Mouse (Mus musculus): ENCODE measurements around the gene Zrsr1. TPM values are rescaled to one million over a fixed set of nuclear protein-coding genes. Genes with fewer than 3 reads are reported as not detected.

Gene Zrsr1
- polyA plus RNA-seq, 1 experiment from 2014 or later: 2.4 TPM

- Histone ChIP-seq H3K9me3 (no peaks in the 10 kb centered on the region), H3K4me3 (no peak overlapping the region), H3K27me3 (replicated peaks; ENCODE audit: low read depth, poor library complexity, severe bottlenecking) (no peaks in the 10 kb centered on the region), H3K36me3 (replicated peaks) (peaks cover 26% of the 10 kb centered on the region), H3K27ac (replicated peaks) (no peak overlapping the region), H3K4me1 (no peaks in the 10 kb centered on the region)
- 90% methylated on average over 7 of the region's 7 CpGs for WGBS
- no peak for DNase-seq (ENCODE audit: low spot score)
These were observed 19.1 kb upstream of the Zrsr1 start for GRCm38 (mm10) chr11:22952668-22953067.

DNA sequence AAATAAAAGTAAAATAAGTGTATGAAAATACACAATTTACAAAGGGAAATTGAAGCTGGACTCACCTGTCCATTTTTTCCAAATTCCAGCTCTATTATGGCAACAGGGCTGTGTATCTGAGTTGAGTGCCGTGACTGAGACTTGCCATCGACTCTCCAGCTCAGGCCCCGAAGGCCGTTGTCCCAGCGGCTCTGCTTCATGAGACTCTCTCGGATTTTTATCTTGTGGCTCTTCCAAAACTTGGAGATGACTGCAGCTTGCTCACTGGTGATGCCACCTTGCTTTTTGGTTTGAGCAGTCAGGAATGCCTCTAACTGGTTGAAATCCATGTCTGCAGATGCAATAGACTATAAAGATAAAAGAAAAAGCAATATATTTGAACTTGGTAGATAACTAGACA, 15.5 kb upstream of the Zrsr1 start:
- DNase-seq (ENCODE audit: low spot score): no peak
- 93% methylated on average over 6 of the region's 6 CpGs for WGBS
- H3K36me3 ChIP-seq (replicated peaks): peaks cover 20% of the 10 kb centered on the region
- no peaks in the 10 kb centered on the region for H3K9me3 ChIP-seq
- no peak overlapping the region for H3K4me3 ChIP-seq
- no peaks in the 10 kb centered on the region for H3K4me1 ChIP-seq
- H3K27ac ChIP-seq (replicated peaks): no peak overlapping the region
- H3K27me3 ChIP-seq (replicated peaks; ENCODE audit: low read depth, poor library complexity, severe bottlenecking): no peaks in the 10 kb centered on the region

GRCm38 (mm10) chr11:22956830-22957229, 15.0 kb upstream of the Zrsr1 start:
- WGBS: 67% methylated on average over 4 of the region's 4 CpGs

GRCm38 (mm10) chr11:22957791-22958374, 13.9 kb upstream of the Zrsr1 start:
- Histone ChIP-seq H3K36me3 (replicated peaks) (peaks cover 17% of the 10 kb centered on the region), H3K27ac (replicated peaks) (no peak overlapping the region), H3K27me3 (replicated peaks; ENCODE audit: low read depth, poor library complexity, severe bottlenecking) (no peaks in the 10 kb centered on the region), H3K4me1 (no peaks in the 10 kb centered on the region), H3K9me3 (no peaks in the 10 kb centered on the region), H3K4me3 (no peak overlapping the region)
- WGBS: 92% methylated on average over 4 of the region's 4 CpGs
- no peak for DNase-seq (ENCODE audit: low spot score)

More at GRCm38 (mm10) chr11:22956830-22957229, 15.0 kb upstream of the Zrsr1 start:
- H3K4me1 ChIP-seq: no peaks in the 10 kb centered on the region
- DNase-seq (ENCODE audit: low spot score): peak; percentile 46
- no peaks in the 10 kb centered on the region for H3K27me3 ChIP-seq (replicated peaks; ENCODE audit: low read depth, poor library complexity, severe bottlenecking)
- no peak overlapping the region for H3K4me3 ChIP-seq
- no peak overlapping the region for H3K27ac ChIP-seq (replicated peaks)
- H3K36me3 ChIP-seq (replicated peaks): peaks cover 18% of the 10 kb centered on the region
- no peaks in the 10 kb centered on the region for H3K9me3 ChIP-seq

GRCm38 (mm10) chr11:22962101-22962500, 9.7 kb upstream of the Zrsr1 start:
- peaks cover 6% of the 10 kb centered on the region for H3K9me3 ChIP-seq
- WGBS: 89% methylated on average over 1 of the region's 1 CpGs
- no peak for DNase-seq (ENCODE audit: low spot score)
- no peak overlapping the region for H3K4me3 ChIP-seq
- H3K27ac ChIP-seq (replicated peaks): no peak overlapping the region
- 0 out of 2 replicates have a peak, but pooled peaks cover 4% of the 10 kb centered on the region for H3K4me1 ChIP-seq
- peaks cover 9% of the 10 kb centered on the region for H3K36me3 ChIP-seq (replicated peaks)
- H3K27me3 ChIP-seq (replicated peaks; ENCODE audit: low read depth, poor library complexity, severe bottlenecking): no peaks in the 10 kb centered on the region

GRCm38 (mm10) chr11:22964401-22964800, 7.4 kb upstream of the Zrsr1 start:
- WGBS: 83% methylated on average over 4 of the region's 4 CpGs
- H3K27me3 ChIP-seq (replicated peaks; ENCODE audit: low read depth, poor library complexity, severe bottlenecking): no peaks in the 10 kb centered on the region

DNA sequence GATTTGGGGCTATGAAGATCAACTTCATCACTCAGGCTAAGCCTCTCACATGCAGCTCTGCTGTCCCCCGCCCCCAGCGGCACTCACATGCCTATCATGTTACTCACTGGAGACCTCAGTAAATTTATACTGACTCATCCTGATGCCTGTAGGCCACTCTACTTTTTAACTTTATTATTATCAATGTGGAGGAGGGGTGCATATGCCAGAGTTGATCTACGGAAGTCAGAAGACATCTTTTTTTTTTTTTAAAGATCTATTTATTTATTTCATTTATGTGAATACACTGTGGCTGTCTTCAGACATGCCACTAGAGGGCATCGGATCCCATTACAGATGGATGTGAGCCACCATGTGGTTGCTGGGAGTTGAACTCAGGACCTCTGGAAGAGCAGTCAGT, 6.3 kb upstream of the Zrsr1 start:
- WGBS: 73% methylated on average over 4 of the region's 4 CpGs
- no peaks in the 10 kb centered on the region for H3K27me3 ChIP-seq (replicated peaks; ENCODE audit: low read depth, poor library complexity, severe bottlenecking)
- no peak overlapping the region for H3K27ac ChIP-seq (replicated peaks)
- H3K4me1 ChIP-seq: 0 out of 2 replicates have a peak, but pooled peaks cover 4% of the 10 kb centered on the region
- no peak overlapping the region for H3K4me3 ChIP-seq
- DNase-seq (ENCODE audit: low spot score): peak; percentile 23
- H3K9me3 ChIP-seq: peaks cover 16% of the 10 kb centered on the region
- peaks cover 27% of the 10 kb centered on the region for H3K36me3 ChIP-seq (replicated peaks)

More at GRCm38 (mm10) chr11:22964401-22964800, 7.4 kb upstream of the Zrsr1 start:
- no peak overlapping the region for H3K27ac ChIP-seq (replicated peaks)
- no peak for DNase-seq (ENCODE audit: low spot score)
- no peak overlapping the region for H3K4me3 ChIP-seq
- peaks cover 24% of the 10 kb centered on the region for H3K36me3 ChIP-seq (replicated peaks)
- peaks cover 16% of the 10 kb centered on the region for H3K9me3 ChIP-seq
- H3K4me1 ChIP-seq: 0 out of 2 replicates have a peak, but pooled peaks cover 4% of the 10 kb centered on the region

GRCm38 (mm10) chr11:22969486-22969885, 2.3 kb upstream of the Zrsr1 start:
- Histone ChIP-seq H3K9me3 (peaks cover 52% of the 10 kb centered on the region), H3K4me3 (no peak overlapping the region), H3K27ac (replicated peaks) (no peak overlapping the region), H3K36me3 (replicated peaks) (peaks cover 62% of the 10 kb centered on the region), H3K27me3 (replicated peaks; ENCODE audit: low read depth, poor library complexity, severe bottlenecking) (no peaks in the 10 kb centered on the region), H3K4me1 (peaks cover 7% of the 10 kb centered on the region)
- WGBS: 67% methylated on average over 6 of the region's 6 CpGs
- DNase-seq (ENCODE audit: low spot score): no peak

DNA sequence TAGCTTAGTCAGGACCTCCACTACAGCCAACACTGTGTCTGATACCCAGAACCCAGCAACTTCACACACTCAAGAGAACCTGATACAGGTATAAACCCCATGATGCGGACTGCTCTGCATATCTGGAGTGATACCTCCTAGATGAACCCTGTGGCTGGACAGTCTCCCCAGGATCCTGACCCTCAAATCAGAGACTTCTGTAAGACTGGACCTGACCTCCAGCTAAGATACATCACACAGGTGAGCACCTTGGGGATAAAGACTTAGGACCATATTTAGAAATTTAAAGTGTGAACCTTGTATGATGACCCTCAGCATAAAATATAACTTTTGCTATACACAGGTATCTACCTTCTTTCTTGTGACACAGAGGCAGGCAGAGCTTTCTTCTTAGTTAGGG, 1.3 kb upstream of the Zrsr1 start:
- H3K36me3 ChIP-seq (replicated peaks): peaks cover 65% of the 10 kb centered on the region
- H3K9me3 ChIP-seq: peaks cover 52% of the 10 kb centered on the region
- H3K27ac ChIP-seq (replicated peaks): no peak overlapping the region
- no peak for DNase-seq (ENCODE audit: low spot score)
- 98% methylated on average over 1 of the region's 1 CpGs for WGBS
- H3K4me3 ChIP-seq: no peak overlapping the region
- no peaks in the 10 kb centered on the region for H3K27me3 ChIP-seq (replicated peaks; ENCODE audit: low read depth, poor library complexity, severe bottlenecking)
- peaks cover 12% of the 10 kb centered on the region for H3K4me1 ChIP-seq

DNA sequence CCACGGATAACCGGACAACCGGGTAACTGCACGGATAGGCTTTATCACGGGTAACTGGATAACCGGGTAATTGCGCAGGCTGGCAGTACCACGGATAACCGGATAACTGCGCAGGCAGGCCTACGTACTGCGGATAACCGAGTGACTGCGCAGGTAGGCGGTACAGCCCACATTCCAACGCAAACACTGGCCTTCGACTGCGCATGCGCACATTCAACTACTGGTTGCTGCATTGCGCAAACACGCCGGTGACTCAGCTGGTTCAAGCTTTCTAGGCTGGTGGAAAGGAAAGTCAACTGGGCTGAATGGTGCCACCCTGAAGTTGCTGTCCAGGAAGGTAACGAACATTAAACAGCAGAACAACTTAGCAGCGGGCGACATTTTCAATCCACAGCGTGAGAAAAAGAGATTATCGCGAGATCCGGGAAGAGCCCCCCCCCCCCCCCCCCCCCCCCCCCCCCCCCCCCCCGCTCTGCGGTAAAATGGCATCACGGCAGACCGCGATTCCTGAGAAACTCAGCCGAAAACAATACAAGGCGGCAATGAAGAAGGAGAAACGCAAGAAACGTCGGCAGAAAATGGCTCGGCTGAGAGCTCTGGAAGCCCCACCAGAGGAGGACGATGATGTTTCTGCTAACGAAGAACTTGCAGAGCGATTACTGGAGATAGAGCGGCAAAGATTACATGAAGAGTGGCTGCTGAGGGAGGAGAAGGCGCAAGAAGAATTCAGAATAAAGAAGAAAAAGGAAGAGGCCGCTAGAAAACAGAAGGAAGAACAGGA, 1.1 kb downstream of the Zrsr1 start:
- Histone ChIP-seq H3K36me3 (replicated peaks) (peaks cover 68% of the 10 kb centered on the region), H3K4me1 (peaks cover 18% of the 10 kb centered on the region), H3K4me3 (peak overlapping the region; percentile 65), H3K27me3 (replicated peaks; ENCODE audit: low read depth, poor library complexity, severe bottlenecking) (no peaks in the 10 kb centered on the region), H3K9me3 (peaks cover 39% of the 10 kb centered on the region), H3K27ac (replicated peaks) (peak overlapping the region; percentile 82)
- peak; percentile 77 for DNase-seq (ENCODE audit: low spot score)
- WGBS: 42% methylated on average over 45 of the region's 46 CpGs

DNA sequence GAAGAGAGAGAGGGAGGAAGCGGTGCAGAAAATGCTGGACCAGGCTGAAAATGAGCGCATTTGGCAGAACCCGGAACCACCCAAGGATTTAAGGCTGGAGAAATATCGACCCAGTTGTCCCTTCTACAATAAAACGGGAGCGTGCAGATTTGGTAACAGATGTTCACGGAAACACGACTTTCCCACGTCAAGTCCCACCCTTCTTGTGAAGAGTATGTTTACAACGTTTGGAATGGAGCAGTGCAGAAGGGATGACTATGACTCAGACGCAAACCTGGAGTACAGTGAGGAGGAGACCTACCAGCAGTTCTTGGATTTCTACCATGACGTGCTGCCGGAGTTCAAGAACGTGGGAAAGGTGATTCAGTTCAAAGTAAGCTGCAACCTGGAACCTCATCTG, 1.8 kb downstream of the Zrsr1 start:
- peaks cover 35% of the 10 kb centered on the region for H3K9me3 ChIP-seq
- H3K27me3 ChIP-seq (replicated peaks; ENCODE audit: low read depth, poor library complexity, severe bottlenecking): no peaks in the 10 kb centered on the region
- peak overlapping the region; percentile 65 for H3K4me3 ChIP-seq
- no peak for DNase-seq (ENCODE audit: low spot score)
- H3K27ac ChIP-seq (replicated peaks): peak overlapping the region; percentile 72
- peaks cover 18% of the 10 kb centered on the region for H3K4me1 ChIP-seq
- WGBS: 49% methylated on average over 14 of the region's 14 CpGs
- H3K36me3 ChIP-seq (replicated peaks): peaks cover 68% of the 10 kb centered on the region

DNA sequence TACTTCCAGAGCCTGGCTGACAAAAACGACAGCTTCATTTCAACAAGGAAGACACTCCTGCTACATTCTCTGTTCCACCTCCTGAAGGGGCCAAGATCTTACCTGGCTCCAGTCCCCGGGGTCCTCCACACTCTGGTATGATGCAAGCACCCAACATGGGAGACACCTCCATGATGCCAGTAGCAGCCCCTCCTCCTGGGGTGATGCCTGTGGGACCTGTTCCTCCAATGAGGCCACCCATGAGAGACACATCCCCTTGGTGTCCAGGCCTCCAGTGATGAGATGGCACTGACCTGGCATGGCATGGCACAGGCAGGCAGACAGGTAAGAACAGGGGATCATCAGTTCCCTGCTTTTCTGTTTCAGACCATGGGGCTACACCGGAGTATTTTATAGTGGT, 6.4 kb downstream of the Zrsr1 start:
- Histone ChIP-seq H3K27me3 (replicated peaks; ENCODE audit: low read depth, poor library complexity, severe bottlenecking) (no peaks in the 10 kb centered on the region), H3K36me3 (replicated peaks) (peaks cover 50% of the 10 kb centered on the region), H3K27ac (replicated peaks) (no peak overlapping the region), H3K4me1 (peaks cover 28% of the 10 kb centered on the region), H3K4me3 (no peak overlapping the region), H3K9me3 (peaks cover 12% of the 10 kb centered on the region; the same call in 1 of the 2 replicates)
- DNase-seq (ENCODE audit: low spot score): no peak
- 94% methylated on average over 3 of the region's 3 CpGs for WGBS

GRCm38 (mm10) chr11:22978711-22979110, 6.9 kb downstream of the Zrsr1 start:
- Histone ChIP-seq H3K4me3 (no peak overlapping the region), H3K9me3 (peaks cover 7% of the 10 kb centered on the region; the same call in 1 of the 2 replicates), H3K27me3 (replicated peaks; ENCODE audit: low read depth, poor library complexity, severe bottlenecking) (no peaks in the 10 kb centered on the region), H3K4me1 (peaks cover 28% of the 10 kb centered on the region), H3K36me3 (replicated peaks) (peaks cover 45% of the 10 kb centered on the region), H3K27ac (replicated peaks) (no peak overlapping the region)
- DNase-seq (ENCODE audit: low spot score): no peak
- WGBS: 76% methylated on average over 1 of the region's 1 CpGs
